In the genomic region with DNA sequence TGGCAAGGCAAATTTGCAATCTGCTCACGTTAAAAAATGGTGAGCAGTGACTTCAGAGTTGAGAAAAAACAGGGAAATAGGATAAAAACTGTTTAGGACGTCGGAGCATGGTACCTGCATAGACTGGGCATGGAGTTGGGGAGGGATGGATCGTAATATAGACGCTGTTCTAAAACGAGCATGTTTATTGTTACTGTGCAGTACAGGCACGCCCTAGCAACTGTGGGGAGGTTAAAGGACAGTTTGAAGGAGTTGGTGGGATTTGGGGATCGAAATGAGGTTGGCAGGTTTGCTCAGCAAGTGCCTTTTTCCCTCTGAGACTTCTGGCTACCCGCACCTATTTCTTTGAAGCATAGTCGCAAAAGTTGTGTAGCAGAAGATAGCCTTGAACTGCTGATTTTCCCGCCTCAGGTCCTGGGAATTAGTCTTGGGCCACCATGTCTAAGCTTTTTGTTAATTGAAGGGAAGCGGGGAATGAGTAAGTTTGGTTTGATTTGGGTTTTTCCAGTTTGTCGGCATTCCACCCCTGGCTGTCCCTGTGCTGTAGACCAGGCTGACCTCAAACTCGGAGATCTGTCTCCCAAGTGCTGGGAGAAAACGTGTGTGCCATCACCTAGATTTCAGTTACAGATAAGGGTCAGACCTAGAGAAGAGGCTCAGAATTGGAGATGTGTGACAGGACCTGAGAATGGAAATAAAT, we compare ENCODE assay signal across 8 mouse cellular contexts. TPM values are rescaled to one million over a fixed set of nuclear protein-coding genes. Genes with fewer than 3 reads are reported as not detected.
DNase-seq lines count a peak whose midpoint lies in the region; ATAC-seq and TF ChIP-seq lines count a peak whose summit lies in the region.

No protein-coding gene starts in this region.

- no peak for DNase-seq in lung, adult 2 months
- DNase-seq in lung, postnatal 4 days: no peak
- no peak for DNase-seq in embryonic facial prominence, embryonic 10.5 days (ENCODE audit: low spot score)
- DNase-seq in layer of hippocampus, postnatal 10 days (ENCODE audit: low spot score in 2 of 2): no peak
- no peak for DNase-seq in urinary bladder, postnatal 36 days (ENCODE audit: low spot score in 2 of 2)

- no peak for TF ChIP-seq CTCF in lung, adult 2 months (IDR thresholded peaks at IDR 0.05; ENCODE audit: insufficient read depth, low read length)

- H3K4me2 ChIP-seq in hindbrain, embryonic 16.5 days (ENCODE audit: low read length): peak overlapping the region; percentile 82
- peak overlapping the region; percentile 87 for H3K4me2 ChIP-seq in midbrain, embryonic 13.5 days (replicated peaks)

- peak overlapping the region; percentile 56 for H3K9ac ChIP-seq in hindbrain, embryonic 16.5 days (ENCODE audit: low read depth, low read length)
- peak overlapping the region; percentile 56 for H3K9ac ChIP-seq in midbrain, embryonic 13.5 days (replicated peaks)

- H3K4me1 ChIP-seq in lung, adult 2 months (ENCODE audit: control insufficient read depth, insufficient read depth, low read length): peaks cover 9% of the 10 kb centered on the region
- peaks cover 19% of the 10 kb centered on the region for H3K4me1 ChIP-seq in embryonic facial prominence, embryonic 10.5 days
- peaks cover 11% of the 10 kb centered on the region for H3K4me1 ChIP-seq in hindbrain, embryonic 16.5 days (ENCODE audit: control insufficient read depth, insufficient read depth, low read depth, low read length)
- peaks cover 18% of the 10 kb centered on the region for H3K4me1 ChIP-seq in midbrain, embryonic 13.5 days (replicated peaks)

- H3K27me3 ChIP-seq in embryonic facial prominence, embryonic 10.5 days (replicated peaks; ENCODE audit: low read depth, poor library complexity, severe bottlenecking): no peaks in the 10 kb centered on the region
- no peaks in the 10 kb centered on the region for H3K27me3 ChIP-seq in hindbrain, embryonic 16.5 days (replicated peaks; ENCODE audit: control insufficient read depth, insufficient read depth, low read length)
- H3K27me3 ChIP-seq in midbrain, embryonic 13.5 days: no peaks in the 10 kb centered on the region

- H3K27ac ChIP-seq in embryonic facial prominence, embryonic 10.5 days (replicated peaks): peak overlapping the region; percentile 97
- H3K27ac ChIP-seq in hindbrain, embryonic 16.5 days (ENCODE audit: low read depth, low read length): peak overlapping the region; percentile 86
- peak overlapping the region; percentile 68 for H3K27ac ChIP-seq in midbrain, embryonic 13.5 days

- ATAC-seq in hindbrain, embryonic 16.5 days: peak; percentile 70
- ATAC-seq in midbrain, embryonic 13.5 days: peak; percentile 73
- ATAC-seq in activated CD4-positive, CD25-positive, alpha-beta regulatory T cell, adult 4 months: no peak

- 22% methylated on average over 15 of the region's 15 CpGs for WGBS in lung, adult 2 months
- 27% methylated on average over 15 of the region's 15 CpGs for WGBS in embryonic facial prominence, embryonic 10.5 days
- 23% methylated on average over 15 of the region's 15 CpGs for WGBS in hindbrain, embryonic 16.5 days
- 23% methylated on average over 15 of the region's 15 CpGs for WGBS in midbrain, embryonic 13.5 days

- peaks cover 10% of the 10 kb centered on the region for H3K36me3 ChIP-seq in embryonic facial prominence, embryonic 10.5 days (replicated peaks)
- H3K36me3 ChIP-seq in hindbrain, embryonic 16.5 days (ENCODE audit: control insufficient read depth, insufficient read depth, low read length): no peaks in the 10 kb centered on the region
- H3K36me3 ChIP-seq in midbrain, embryonic 13.5 days: no peaks in the 10 kb centered on the region

- no peaks in the 10 kb centered on the region for H3K9me3 ChIP-seq in embryonic facial prominence, embryonic 10.5 days
- H3K9me3 ChIP-seq in hindbrain, embryonic 16.5 days (ENCODE audit: control insufficient read depth, low read length): no peaks in the 10 kb centered on the region
- no peaks in the 10 kb centered on the region for H3K9me3 ChIP-seq in midbrain, embryonic 13.5 days

- peak overlapping the region; percentile 73 for H3K4me3 ChIP-seq in lung, adult 2 months (replicated peaks; ENCODE audit: extremely low read depth, low read depth, low read length)
- peak overlapping the region; percentile 99 for H3K4me3 ChIP-seq in embryonic facial prominence, embryonic 10.5 days
- peak overlapping the region; percentile 87 for H3K4me3 ChIP-seq in hindbrain, embryonic 16.5 days (ENCODE audit: low read length)
- H3K4me3 ChIP-seq in midbrain, embryonic 13.5 days (replicated peaks): peak overlapping the region; percentile 91

- TF ChIP-seq POLR2A in lung, adult 2 months (IDR thresholded peaks at IDR 0.05; ENCODE audit: borderline replicate concordance, extremely low read depth, low read depth, low read length): no peak

RNA-seq across cellular contexts. Expression of gene U2surp, which starts 0.7 kb away (rescaled TPM):
- 1.7 and 3.7 TPM in 2 replicates for polyA plus RNA-seq in lung, adult 2 months (2012; rRNA removed)
- 123 and 134 TPM in 2 replicates for polyA plus RNA-seq in embryonic facial prominence, embryonic 10.5 days (2016; fragmentation: Nextera tagmentation; extraction: Ambion mirVana)
- polyA plus RNA-seq in hindbrain, embryonic 16.5 days (2015; fragmentation: Nextera tagmentation; extraction: Ambion mirVana): 107 and 108 TPM in 2 replicates
- 153 and 172 TPM in 2 replicates for polyA plus RNA-seq in midbrain, embryonic 13.5 days (2015; fragmentation: Nextera tagmentation; extraction: Ambion mirVana)
- 100 to 1,000 TPM; 173 to 228 TPM for polyA plus RNA-seq in activated CD4-positive, CD25-positive, alpha-beta regulatory T cell, adult 4 months (2017; shearing (Covaris generic))
- 10 to 100 TPM; 68.7 to 90.3 TPM for total RNA-seq in layer of hippocampus, postnatal 10 days (2021)

RNA-seq across cellular contexts. Expression of gene Paqr9, which starts 47.0 kb away (rescaled TPM):
- 1.8 and 2.0 TPM in 2 replicates for polyA plus RNA-seq in lung, adult 2 months (2012; rRNA removed)
- polyA plus RNA-seq in embryonic facial prominence, embryonic 10.5 days (2016; fragmentation: Nextera tagmentation; extraction: Ambion mirVana): 0.16 and 0.19 TPM in 2 replicates
- 5.0 and 6.1 TPM in 2 replicates for polyA plus RNA-seq in hindbrain, embryonic 16.5 days (2015; fragmentation: Nextera tagmentation; extraction: Ambion mirVana)
- 1.8 and 1.9 TPM in 2 replicates for polyA plus RNA-seq in midbrain, embryonic 13.5 days (2015; fragmentation: Nextera tagmentation; extraction: Ambion mirVana)
- polyA plus RNA-seq in activated CD4-positive, CD25-positive, alpha-beta regulatory T cell, adult 4 months (2017; shearing (Covaris generic)): under 1 TPM in 1 of 2 experiments, not detected in 1; 0.06 TPM
- 10 to 100 TPM; 42.6 to 47.8 TPM for total RNA-seq in layer of hippocampus, postnatal 10 days (2021)

Comparison
In these comparisons a context has a peak if more than half of its experiments do, and no peak if none do; other contexts are left out.
1. RNA of gene U2surp, which starts 0.7 kb away (polyA plus RNA-seq): 173 to 228 TPM in activated CD4-positive, CD25-positive, alpha-beta regulatory T cell, adult 4 months, 153 to 172 TPM in midbrain, embryonic 13.5 days, 123 to 134 TPM in embryonic facial prominence, embryonic 10.5 days and 107 to 108 TPM in hindbrain, embryonic 16.5 days; 1.7 to 3.7 TPM in lung, adult 2 months; every median in the first group is over 10 times any median in the second.
2. Peak in every context shown above with its lines, with median percentiles within 50 percentile points of each other: H3K4me3 ChIP-seq and H3K27ac ChIP-seq.